Mouse (Mus musculus) small intestine, adult 2 months (tissue): ENCODE measurements around the gene Hormad1. TPM values are rescaled to one million over a fixed set of nuclear protein-coding genes. Genes with fewer than 3 reads are reported as not detected.

Experiments used
- H3K27ac ChIP-seq: fragments of 200-500 bp; 2 replicates; pipeline ENCODE4 v1.5.1; 2012; ENCODE audit warnings: low read depth, low read length, control low read depth, inconsistent platforms; ENCODE audit not compliant: insufficient read depth
- H3K27me3 ChIP-seq: fragments of 200-500 bp; 2 replicates; pipeline ENCODE4 v1.6.1; 2012; ENCODE audit warnings: mild to moderate bottlenecking, moderate library complexity, low read length, inconsistent platforms; ENCODE audit not compliant: control insufficient read depth, insufficient read depth
- H3K36me3 ChIP-seq: fragments of 200-500 bp; 2 replicates; pipeline ENCODE4 v1.6.1; 2012; ENCODE audit warnings: mild to moderate bottlenecking, low read length, control low read depth, inconsistent platforms; ENCODE audit not compliant: control insufficient read depth, insufficient read depth
- H3K4me1 ChIP-seq: fragments of 200-500 bp; 2 replicates; pipeline ENCODE4 v1.6.1; 2012; ENCODE audit warnings: low read length, inconsistent platforms, mixed read lengths; ENCODE audit not compliant: control insufficient read depth, insufficient read depth, insufficient read length
- H3K4me3 ChIP-seq: fragments of 200-500 bp; 2 replicates; pipeline ENCODE4 v1.5.1; 2012; ENCODE audit warnings: low read depth, mild to moderate bottlenecking, control low read depth, inconsistent platforms, low read length, moderate library complexity
- CTCF ChIP-seq: fragments of 200-500 bp; IDR thresholded peaks from 2 replicates; pipeline ENCODE4 v1.5.1; 2012; ENCODE audit warnings: low read depth, mild to moderate bottlenecking, control low read depth, inconsistent platforms, low read length, moderate library complexity, mixed read lengths; ENCODE audit not compliant: insufficient replicate concordance, insufficient read length; ENCODE audit errors: extremely low read depth
- POLR2A ChIP-seq: fragments of 200-500 bp; IDR thresholded peaks from 2 replicates; pipeline ENCODE4 v1.6.1; 2012; ENCODE audit warnings: low read depth, mild to moderate bottlenecking, control low read depth, inconsistent platforms, low read length, moderate library complexity
- WGBS: fragments of 180-500 bp; shearing (Covaris S2); methylation state at CpG from one replicate; pipeline ENCODE4 v1.1.7; 2018; 5-methylcytosine and 5-hydroxymethylcytosine counted together
- polyA plus RNA-seq: library from polyadenylated mRNA; depleted of rRNA; stranded (reverse); fragments of >200 nt; gene quantifications from 2 replicates; pipeline ENCODE4 v1.2.3, GENCODE M21; 2012

Hormad1 gene
- polyA plus RNA-seq, 1 experiment = not detected

- under 1% methylated on average over 44 of the region's 44 CpGs for WGBS
- Histone ChIP-seq H3K36me3 (peaks cover 39% of the 10 kb centered on the region), H3K4me1 (peaks cover 5% of the 10 kb centered on the region; the same call in 1 of the 2 replicates), H3K4me3 (peak within 1 kb of the TSS; percentile 75), H3K27me3 (no peaks in the 10 kb centered on the region), H3K27ac (peak within 1 kb of the TSS; percentile 76)
- TF ChIP-seq POLR2A = peak; percentile 52; the same call in 1 of the 2 replicates
- TF ChIP-seq CTCF = no peak
Observed at GRCm38 (mm10) chr3:95624628-95625503, 65.4 kb downstream of the Hormad1 start, which contains the start of gene Ensa. Gene Ensa (plus strand): TSS chr3:95624993.

- peaks cover 50% of the 10 kb centered on the region for H3K36me3 ChIP-seq
- no peak for TF ChIP-seq CTCF
- H3K4me3 ChIP-seq = no peak overlapping the region
- WGBS = 88% methylated on average over 5 of the region's 5 CpGs
- H3K4me1 ChIP-seq = peaks cover 5% of the 10 kb centered on the region
- no peak overlapping the region for H3K27ac ChIP-seq
- no peaks in the 10 kb centered on the region for H3K27me3 ChIP-seq
Observed at GRCm38 (mm10) chr3:95627763-95628162, 68.3 kb downstream of the Hormad1 start.

- no peak overlapping the region for H3K4me3 ChIP-seq
- TF ChIP-seq CTCF (no peak), POLR2A (no peak)
- peaks cover 64% of the 10 kb centered on the region for H3K36me3 ChIP-seq
- H3K4me1 ChIP-seq = peaks cover 5% of the 10 kb centered on the region
- WGBS = 75% methylated on average over 4 of the region's 4 CpGs
- no peak overlapping the region for H3K27ac ChIP-seq
- no peaks in the 10 kb centered on the region for H3K27me3 ChIP-seq
Observed at GRCm38 (mm10) chr3:95629755-95630154, 70.3 kb downstream of the Hormad1 start.

- no peaks in the 10 kb centered on the region for H3K27me3 ChIP-seq
- peaks cover 69% of the 10 kb centered on the region for H3K36me3 ChIP-seq
- peaks cover 8% of the 10 kb centered on the region for H3K4me1 ChIP-seq
- WGBS = 58% methylated on average over 3 of the region's 3 CpGs
- H3K4me3 ChIP-seq = no peak overlapping the region
- no peak overlapping the region for H3K27ac ChIP-seq
- TF ChIP-seq CTCF = no peak
- TF ChIP-seq POLR2A = no peak
Observed at GRCm38 (mm10) chr3:95630856-95631255, 71.4 kb downstream of the Hormad1 start.

- TF ChIP-seq CTCF (no peak), POLR2A (no peak)
- no peaks in the 10 kb centered on the region for H3K27me3 ChIP-seq
- no peak overlapping the region for H3K4me3 ChIP-seq
- H3K36me3 ChIP-seq = peaks cover 69% of the 10 kb centered on the region
- WGBS = 62% methylated on average over 6 of the region's 6 CpGs
- H3K27ac ChIP-seq = no peak overlapping the region
- H3K4me1 ChIP-seq = peaks cover 10% of the 10 kb centered on the region
Observed at GRCm38 (mm10) chr3:95631304-95631703, 71.8 kb downstream of the Hormad1 start.

- Histone ChIP-seq H3K27me3 (no peaks in the 10 kb centered on the region), H3K4me3 (no peak overlapping the region), H3K36me3 (peaks cover 61% of the 10 kb centered on the region), H3K4me1 (peaks cover 8% of the 10 kb centered on the region), H3K27ac (peak overlapping the region; percentile 56; the same call in 1 of the 2 replicates)
- TF ChIP-seq POLR2A = no peak
- peak; percentile 59; the same call in 1 of the 2 replicates for TF ChIP-seq CTCF
- 63% methylated on average over 12 of the region's 12 CpGs for WGBS
Observed at GRCm38 (mm10) chr3:95632648-95633588, 73.4 kb downstream of the Hormad1 start.
